Mouse (Mus musculus): Measurements from ENCODE around the gene Gna12. TPM values are rescaled to one million over a fixed set of nuclear protein-coding genes. Genes with fewer than 3 reads are reported as not detected.

Gene Gna12
- polyA plus RNA-seq, 1 experiment = 42.1 TPM

DNA sequence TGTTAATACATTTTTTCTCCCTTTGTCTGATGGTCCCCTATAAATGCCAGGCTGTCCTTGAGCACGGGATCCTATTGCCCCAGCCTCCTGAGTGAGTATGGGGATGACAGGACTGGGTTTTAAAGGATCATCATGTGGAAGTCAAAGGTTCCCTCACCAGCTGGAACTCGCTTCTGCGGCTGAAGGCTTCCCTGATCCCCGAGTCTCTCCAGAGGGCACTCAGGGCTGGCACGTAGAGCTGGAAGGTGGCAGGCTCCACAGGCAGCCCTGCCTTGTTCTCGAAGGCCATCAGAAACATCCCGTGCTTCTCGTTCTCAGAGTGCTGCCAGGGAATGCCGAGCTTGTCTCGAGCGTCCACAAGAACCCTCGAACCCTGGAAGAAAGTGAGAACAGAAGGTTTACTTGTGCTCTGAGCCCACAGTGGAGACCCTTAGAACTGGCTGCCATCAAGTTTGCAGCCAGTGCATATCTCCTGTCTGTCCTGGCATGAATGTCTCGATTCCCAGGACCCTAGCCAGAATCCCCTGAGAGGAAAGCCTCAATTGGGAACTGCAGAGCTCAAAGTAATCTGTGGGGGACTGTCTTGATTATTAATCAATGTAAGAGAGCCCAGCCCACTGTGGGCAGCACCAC lies 44.9 kb downstream of the Gna12 start:
- Histone ChIP-seq H3K4me3 (ENCODE audit: insufficient read depth, poor library complexity, severe bottlenecking) (no peak overlapping the region), H3K79me3 (ENCODE audit: low read depth) (no peaks in the 10 kb centered on the region), H3K36me3 (ENCODE audit: control insufficient read depth, insufficient read depth) (peaks cover 12% of the 10 kb centered on the region), H3K27me3 (ENCODE audit: control insufficient read depth, insufficient read depth, insufficient read length) (no peaks in the 10 kb centered on the region), H3ac (ENCODE audit: control insufficient read depth, insufficient read length, low read depth) (no peak overlapping the region), H3K79me2 (ENCODE audit: control insufficient read depth, insufficient read depth) (peaks cover 14% of the 10 kb centered on the region)
- no peak for TF ChIP-seq CEBPB (IDR thresholded peaks at IDR 0.05; ENCODE audit: low read depth)
- no peak for TF ChIP-seq FOSL1 (IDR thresholded peaks at IDR 0.05; ENCODE audit: insufficient read depth, low read length, poor library complexity, severe bottlenecking)
- TF ChIP-seq MYOG (IDR thresholded peaks at IDR 0.05; ENCODE audit: control insufficient read depth, extremely low read depth, insufficient read length) = no peak
- TF ChIP-seq CTCF (IDR thresholded peaks at IDR 0.05; ENCODE audit: control insufficient read depth, insufficient read depth, insufficient read length) = no peak
- no peak for TF ChIP-seq MAX (IDR thresholded peaks at IDR 0.05)
- no peak for TF ChIP-seq MYOD1 (IDR thresholded peaks at IDR 0.05; ENCODE audit: control insufficient read depth, insufficient read length, low read depth)
- TF ChIP-seq USF1 (IDR thresholded peaks at IDR 0.05; ENCODE audit: low read depth) = no peak

DNA sequence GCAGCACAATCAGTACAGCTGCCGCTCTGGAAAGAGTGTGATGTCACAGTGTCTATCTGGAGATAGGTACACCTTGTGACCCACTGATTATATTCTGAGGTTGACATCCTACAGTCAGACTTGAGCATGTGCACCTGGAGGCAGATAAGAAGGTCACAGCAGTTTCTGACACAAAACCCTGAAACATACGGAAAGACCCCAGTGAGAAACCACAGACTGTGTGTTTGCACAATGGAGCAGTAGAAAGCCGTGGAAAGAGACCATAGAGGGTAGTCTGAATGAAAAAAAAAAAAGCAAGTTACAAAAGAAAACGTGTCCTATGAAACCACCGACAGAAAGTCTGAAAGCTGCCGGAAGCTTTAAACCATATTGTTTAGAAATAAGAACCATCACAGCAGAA lies 45.9 kb downstream of the Gna12 start:
- no peaks in the 10 kb centered on the region for H3K79me3 ChIP-seq (ENCODE audit: low read depth)
- H3K27me3 ChIP-seq (ENCODE audit: control insufficient read depth, insufficient read depth, insufficient read length) = no peaks in the 10 kb centered on the region
- peaks cover 4% of the 10 kb centered on the region for H3K79me2 ChIP-seq (ENCODE audit: control insufficient read depth, insufficient read depth)
- no peak overlapping the region for H3ac ChIP-seq (ENCODE audit: control insufficient read depth, insufficient read length, low read depth)
- H3K36me3 ChIP-seq (ENCODE audit: control insufficient read depth, insufficient read depth) = peaks cover 12% of the 10 kb centered on the region
- no peak overlapping the region for H3K4me3 ChIP-seq (ENCODE audit: insufficient read depth, poor library complexity, severe bottlenecking)
- TF ChIP-seq CTCF (IDR thresholded peaks at IDR 0.05; ENCODE audit: control insufficient read depth, insufficient read depth, insufficient read length) (no peak), MYOD1 (IDR thresholded peaks at IDR 0.05; ENCODE audit: control insufficient read depth, insufficient read length, low read depth) (no peak), FOSL1 (IDR thresholded peaks at IDR 0.05; ENCODE audit: insufficient read depth, low read length, poor library complexity, severe bottlenecking) (no peak), MYOG (IDR thresholded peaks at IDR 0.05; ENCODE audit: control insufficient read depth, extremely low read depth, insufficient read length) (no peak), CEBPB (IDR thresholded peaks at IDR 0.05; ENCODE audit: low read depth) (no peak), MAX (IDR thresholded peaks at IDR 0.05) (no peak), USF1 (IDR thresholded peaks at IDR 0.05; ENCODE audit: low read depth) (no peak)

DNA sequence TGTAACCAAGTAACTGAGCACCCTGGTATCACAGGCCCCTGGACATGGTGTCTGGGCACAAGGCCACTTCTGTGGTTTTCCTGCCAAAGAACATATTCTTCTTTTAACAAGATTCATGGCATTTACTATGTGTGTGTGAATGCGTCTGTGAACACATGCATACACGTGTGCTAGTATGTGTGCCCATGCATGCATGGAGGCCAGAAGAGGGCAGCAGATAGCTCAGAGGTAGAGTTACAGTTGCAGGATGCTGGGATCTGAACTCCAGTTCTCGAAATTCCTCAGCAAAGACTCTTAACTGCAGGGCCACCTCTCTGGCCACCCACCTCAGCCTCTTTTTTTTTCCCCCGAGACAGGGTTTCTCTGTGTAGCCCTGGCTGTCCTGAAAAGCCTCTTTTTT lies 46.7 kb downstream of the Gna12 start:
- Histone ChIP-seq H3ac (ENCODE audit: control insufficient read depth, insufficient read length, low read depth) (no peak overlapping the region), H3K79me3 (ENCODE audit: low read depth) (no peaks in the 10 kb centered on the region), H3K4me3 (ENCODE audit: insufficient read depth, poor library complexity, severe bottlenecking) (no peak overlapping the region), H3K79me2 (ENCODE audit: control insufficient read depth, insufficient read depth) (no peaks in the 10 kb centered on the region), H3K36me3 (ENCODE audit: control insufficient read depth, insufficient read depth) (peaks cover 12% of the 10 kb centered on the region), H3K27me3 (ENCODE audit: control insufficient read depth, insufficient read depth, insufficient read length) (no peaks in the 10 kb centered on the region)
- TF ChIP-seq USF1 (IDR thresholded peaks at IDR 0.05; ENCODE audit: low read depth) = no peak
- TF ChIP-seq MYOD1 (IDR thresholded peaks at IDR 0.05; ENCODE audit: control insufficient read depth, insufficient read length, low read depth) = no peak
- no peak for TF ChIP-seq MYOG (IDR thresholded peaks at IDR 0.05; ENCODE audit: control insufficient read depth, extremely low read depth, insufficient read length)
- TF ChIP-seq FOSL1 (IDR thresholded peaks at IDR 0.05; ENCODE audit: insufficient read depth, low read length, poor library complexity, severe bottlenecking) = no peak
- TF ChIP-seq CEBPB (IDR thresholded peaks at IDR 0.05; ENCODE audit: low read depth) = no peak
- TF ChIP-seq MAX (IDR thresholded peaks at IDR 0.05) = no peak
- no peak for TF ChIP-seq CTCF (IDR thresholded peaks at IDR 0.05; ENCODE audit: control insufficient read depth, insufficient read depth, insufficient read length)

DNA sequence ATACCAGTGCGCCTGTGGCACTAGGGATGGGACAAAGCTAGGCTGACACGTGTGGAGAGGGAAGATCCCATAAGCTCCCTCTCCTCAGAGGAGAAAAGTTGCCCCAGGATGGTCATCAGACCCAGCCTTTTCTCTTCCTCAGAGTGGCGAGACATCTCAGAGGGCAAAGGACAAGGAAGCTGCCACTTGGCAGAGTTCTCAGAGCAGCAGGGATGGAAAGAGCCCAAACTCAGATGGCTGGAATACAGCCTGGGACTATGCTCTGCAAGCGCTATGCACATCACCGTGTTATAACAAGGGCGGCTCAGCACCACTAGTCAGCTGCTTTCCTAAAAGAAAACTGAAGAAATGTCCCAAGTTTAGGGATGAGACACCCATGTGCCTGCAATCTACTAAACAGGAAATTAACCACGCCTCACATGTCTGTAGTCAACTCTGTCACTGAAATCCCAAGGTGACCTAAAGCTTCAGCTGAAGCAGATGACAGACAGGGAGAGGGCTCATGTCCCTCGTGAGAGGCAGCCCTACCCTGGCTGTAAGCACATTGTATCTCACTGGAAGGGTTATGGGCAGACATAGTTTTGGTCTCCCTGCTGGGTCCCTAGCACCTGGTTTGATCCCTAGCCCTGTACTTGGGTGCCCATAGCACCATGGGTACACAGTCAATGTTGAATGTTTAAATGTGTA lies 48.2 kb downstream of the Gna12 start:
- Histone ChIP-seq H3ac (ENCODE audit: control insufficient read depth, insufficient read length, low read depth) (no peak overlapping the region), H3K27me3 (ENCODE audit: control insufficient read depth, insufficient read depth, insufficient read length) (no peaks in the 10 kb centered on the region), H3K79me2 (ENCODE audit: control insufficient read depth, insufficient read depth) (no peaks in the 10 kb centered on the region), H3K36me3 (ENCODE audit: control insufficient read depth, insufficient read depth) (peaks cover 12% of the 10 kb centered on the region), H3K4me3 (ENCODE audit: insufficient read depth, poor library complexity, severe bottlenecking) (no peak overlapping the region), H3K79me3 (ENCODE audit: low read depth) (no peaks in the 10 kb centered on the region)
- no peak for TF ChIP-seq MYOG (IDR thresholded peaks at IDR 0.05; ENCODE audit: control insufficient read depth, extremely low read depth, insufficient read length)
- no peak for TF ChIP-seq MAX (IDR thresholded peaks at IDR 0.05)
- no peak for TF ChIP-seq CTCF (IDR thresholded peaks at IDR 0.05; ENCODE audit: control insufficient read depth, insufficient read depth, insufficient read length)
- TF ChIP-seq USF1 (IDR thresholded peaks at IDR 0.05; ENCODE audit: low read depth) = no peak
- TF ChIP-seq CEBPB (IDR thresholded peaks at IDR 0.05; ENCODE audit: low read depth) = no peak
- no peak for TF ChIP-seq FOSL1 (IDR thresholded peaks at IDR 0.05; ENCODE audit: insufficient read depth, low read length, poor library complexity, severe bottlenecking)

DNA sequence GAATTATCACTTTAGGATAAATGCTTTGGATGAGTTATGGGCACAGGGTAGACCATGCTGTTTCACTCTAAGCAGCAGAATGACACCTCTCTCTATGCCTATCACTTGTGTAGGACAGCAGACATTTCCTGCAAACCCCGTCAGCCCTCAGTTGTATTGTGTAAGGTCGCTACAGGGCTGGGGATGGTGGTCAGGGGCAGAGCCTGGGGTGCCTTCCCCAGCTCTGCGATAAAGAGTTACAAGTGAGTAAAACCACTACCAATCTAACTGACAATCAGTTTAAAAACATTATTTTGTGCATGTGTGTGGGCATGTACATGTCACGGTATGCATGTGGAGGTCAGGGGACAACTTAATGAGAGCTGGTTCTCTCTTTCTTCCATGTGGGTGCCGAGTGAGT lies 49.1 kb downstream of the Gna12 start:
- TF ChIP-seq FOSL1 (IDR thresholded peaks at IDR 0.05; ENCODE audit: insufficient read depth, low read length, poor library complexity, severe bottlenecking) (no peak), MYOG (IDR thresholded peaks at IDR 0.05; ENCODE audit: control insufficient read depth, extremely low read depth, insufficient read length) (no peak), MYOD1 (IDR thresholded peaks at IDR 0.05; ENCODE audit: control insufficient read depth, insufficient read length, low read depth) (no peak), USF1 (IDR thresholded peaks at IDR 0.05; ENCODE audit: low read depth) (no peak), CTCF (IDR thresholded peaks at IDR 0.05; ENCODE audit: control insufficient read depth, insufficient read depth, insufficient read length) (no peak)

More for the DNA sequence above, 49.1 kb downstream of the Gna12 start:
- Histone ChIP-seq H3K79me3 (ENCODE audit: low read depth) (no peaks in the 10 kb centered on the region), H3K79me2 (ENCODE audit: control insufficient read depth, insufficient read depth) (no peaks in the 10 kb centered on the region), H3K4me3 (ENCODE audit: insufficient read depth, poor library complexity, severe bottlenecking) (no peak overlapping the region), H3K27me3 (ENCODE audit: control insufficient read depth, insufficient read depth, insufficient read length) (no peaks in the 10 kb centered on the region), H3ac (ENCODE audit: control insufficient read depth, insufficient read length, low read depth) (no peak overlapping the region), H3K36me3 (ENCODE audit: control insufficient read depth, insufficient read depth) (peaks cover 12% of the 10 kb centered on the region)

Measured in C2C12 (cell line).